Mouse (Mus musculus) forebrain, embryonic 11.5 days (tissue): ENCODE results near the gene Cubn. TPM values are rescaled to one million over a fixed set of nuclear protein-coding genes. Genes with fewer than 3 reads are reported as not detected.

Experiments
- ATAC-seq: fragments of 200-750 bp; cut with Nextera tagmentation; replicated peaks from 2 replicates; pipeline ENCODE4 v1.8.0; 2017; ENCODE audit warnings: moderate TSS enrichment; ENCODE audit not compliant: low FRiP score
- DNase-seq: peaks from one replicate; pipeline ENCODE4 v3.0.0-alpha.2; 2017; ENCODE audit warnings: low spot score
- H3K27ac ChIP-seq: fragments of 300-500 bp; sonication (generic); 2 replicates; pipeline ENCODE4 v1.5.1; 2014; ENCODE audit warnings: low read depth, low read length
- H3K27me3 ChIP-seq: fragments of 300-500 bp; sonication (generic); 2 replicates; pipeline ENCODE4 v1.6.1; 2014; ENCODE audit warnings: mild to moderate bottlenecking, low read length, mixed read lengths; ENCODE audit not compliant: control insufficient read depth, insufficient read depth
- H3K36me3 ChIP-seq: fragments of 300-500 bp; sonication (generic); 2 replicates; pipeline ENCODE4 v1.6.1; 2014; ENCODE audit warnings: mild to moderate bottlenecking, low read length, moderate library complexity, mixed read lengths; ENCODE audit not compliant: control insufficient read depth, insufficient read depth
- H3K4me1 ChIP-seq: fragments of 300-500 bp; sonication (generic); replicated peaks from 2 replicates; pipeline ENCODE4 v1.6.1; 2014; ENCODE audit warnings: low read length, mixed read lengths; ENCODE audit not compliant: control insufficient read depth, insufficient read depth
- H3K4me2 ChIP-seq: fragments of 300-500 bp; sonication (generic); 2 replicates; pipeline ENCODE4 v1.6.1; 2014; ENCODE audit warnings: low read depth, mild to moderate bottlenecking, low read length, moderate library complexity, mixed read lengths; ENCODE audit not compliant: severe bottlenecking
- H3K4me3 ChIP-seq: fragments of 300-500 bp; sonication (generic); 2 replicates; pipeline ENCODE4 v1.5.1; 2014; ENCODE audit warnings: low read depth, low read length
- H3K9ac ChIP-seq: fragments of 300-500 bp; sonication (generic); 2 replicates; pipeline ENCODE4 v1.6.1; 2014; ENCODE audit warnings: low read length
- H3K9me3 ChIP-seq: fragments of 300-500 bp; sonication (generic); 2 replicates; pipeline ENCODE4 v1.6.1; 2016; ENCODE audit warnings: low read length, mixed read lengths; ENCODE audit not compliant: control insufficient read depth
- WGBS: fragments of 180-500 bp; shearing (Covaris S2); extraction: QIAGEN DNeasy Blood & Tissue Kit; methylation state at CpG from one replicate; pipeline ENCODE4 v1.1.7; 2014; 5-methylcytosine and 5-hydroxymethylcytosine counted together
- polyA plus RNA-seq: library from polyadenylated mRNA; unstranded; fragments of >200 nt; fragmentation: Nextera tagmentation; extraction: Ambion mirVana; gene quantifications from 2 replicates; pipeline ENCODE4 v1.2.1, GENCODE M21; 2014

The Cubn gene
- polyA plus RNA-seq, 1 experiment from 2014 or later = 0.32 TPM

- no peak overlapping the region for H3K4me3 ChIP-seq
- peak overlapping the region; percentile 99; the same call in 1 of the 2 replicates for H3K27ac ChIP-seq
- no peaks in the 10 kb centered on the region for H3K27me3 ChIP-seq
- H3K4me2 ChIP-seq = no peak overlapping the region
- no peak overlapping the region for H3K9ac ChIP-seq
- no peaks in the 10 kb centered on the region for H3K36me3 ChIP-seq
- ATAC-seq (no peak), DNase-seq (no peak)
- H3K4me1 ChIP-seq = peaks cover 18% of the 10 kb centered on the region
- H3K9me3 ChIP-seq = no peaks in the 10 kb centered on the region
- WGBS = 87% methylated on average over 5 of the region's 5 CpGs
These were observed 105.0 kb downstream of the Cubn start for GRCm38 (mm10) chr2:13386631-13387030.

GRCm38 (mm10) chr2:13385542-13386345 lies 105.9 kb downstream of the Cubn start:
- ATAC-seq (peak; percentile 48), DNase-seq (no peak)
- Histone ChIP-seq H3K9ac (peak overlapping the region; percentile 57), H3K4me1 (peaks cover 18% of the 10 kb centered on the region), H3K4me2 (0 out of 2 replicates have a peak overlapping the region, but pooled peaks have one; percentile 21), H3K27ac (peak overlapping the region; percentile 99), H3K36me3 (no peaks in the 10 kb centered on the region), H3K9me3 (no peaks in the 10 kb centered on the region), H3K27me3 (no peaks in the 10 kb centered on the region), H3K4me3 (no peak overlapping the region)
- WGBS = 22% methylated on average over 3 of the region's 3 CpGs

GRCm38 (mm10) chr2:13384775-13385541 lies 106.7 kb downstream of the Cubn start:
- Histone ChIP-seq H3K9me3 (no peaks in the 10 kb centered on the region), H3K4me1 (peaks cover 18% of the 10 kb centered on the region), H3K9ac (peak overlapping the region; percentile 57), H3K36me3 (no peaks in the 10 kb centered on the region), H3K4me3 (no peak overlapping the region), H3K4me2 (peak overlapping the region; percentile 21; the same call in 1 of the 2 replicates), H3K27ac (peak overlapping the region; percentile 99), H3K27me3 (no peaks in the 10 kb centered on the region)
- 24% methylated on average over 4 of the region's 4 CpGs for WGBS
- DNase-seq (peak; percentile 68), ATAC-seq (peak; percentile 93)

- Histone ChIP-seq H3K36me3 (no peaks in the 10 kb centered on the region), H3K27ac (no peak overlapping the region), H3K4me1 (peaks cover 14% of the 10 kb centered on the region), H3K4me2 (no peak overlapping the region), H3K9ac (no peak overlapping the region), H3K4me3 (no peak overlapping the region), H3K9me3 (no peaks in the 10 kb centered on the region), H3K27me3 (no peaks in the 10 kb centered on the region)
- ATAC-seq (no peak), DNase-seq (no peak)
- 93% methylated on average over 4 of the region's 4 CpGs for WGBS
These were observed 115.4 kb downstream of the Cubn start for GRCm38 (mm10) chr2:13376166-13376565.

- Histone ChIP-seq H3K27ac (no peak overlapping the region; the same call in 1 of the 2 replicates), H3K27me3 (no peaks in the 10 kb centered on the region), H3K9ac (no peak overlapping the region), H3K4me2 (no peak overlapping the region), H3K9me3 (no peaks in the 10 kb centered on the region), H3K4me1 (peaks cover 18% of the 10 kb centered on the region), H3K36me3 (no peaks in the 10 kb centered on the region), H3K4me3 (no peak overlapping the region)
- WGBS = 68% methylated on average over 1 of the region's 1 CpGs
- no peak for ATAC-seq
- no peak for DNase-seq
These were observed 118.3 kb downstream of the Cubn start for GRCm38 (mm10) chr2:13373291-13373690.

- Histone ChIP-seq H3K4me1 (peaks cover 18% of the 10 kb centered on the region), H3K27ac (peak overlapping the region; percentile 92), H3K4me2 (no peak overlapping the region), H3K36me3 (no peaks in the 10 kb centered on the region), H3K27me3 (no peaks in the 10 kb centered on the region), H3K9me3 (no peaks in the 10 kb centered on the region), H3K4me3 (no peak overlapping the region), H3K9ac (no peak overlapping the region)
- WGBS = 40% methylated on average over 3 of the region's 3 CpGs
- peak; percentile 18; the same call in 1 of the 2 replicates for ATAC-seq
- DNase-seq = no peak
These were observed 118.8 kb downstream of the Cubn start for GRCm38 (mm10) chr2:13372825-13373224.

GRCm38 (mm10) chr2:13372256-13372824 lies 119.3 kb downstream of the Cubn start:
- peak; percentile 95 for ATAC-seq
- under 1% methylated on average over 5 of the region's 5 CpGs for WGBS
- Histone ChIP-seq H3K9me3 (no peaks in the 10 kb centered on the region), H3K36me3 (no peaks in the 10 kb centered on the region), H3K4me3 (no peak overlapping the region), H3K4me1 (peaks cover 18% of the 10 kb centered on the region), H3K27me3 (no peaks in the 10 kb centered on the region), H3K4me2 (no peak overlapping the region), H3K27ac (peak overlapping the region; percentile 92), H3K9ac (no peak overlapping the region)
- peak; percentile 83 for DNase-seq

- Histone ChIP-seq H3K4me3 (no peak overlapping the region), H3K9me3 (no peaks in the 10 kb centered on the region), H3K4me1 (peaks cover 18% of the 10 kb centered on the region), H3K27ac (peak overlapping the region; percentile 92), H3K9ac (peak overlapping the region; percentile 30), H3K4me2 (0 out of 2 replicates have a peak overlapping the region, but pooled peaks have one; percentile 9), H3K27me3 (no peaks in the 10 kb centered on the region), H3K36me3 (no peaks in the 10 kb centered on the region)
- DNase-seq (peak; percentile 55), ATAC-seq (peak; percentile 68)
- WGBS = 4% methylated on average over 4 of the region's 4 CpGs
These were observed 119.8 kb downstream of the Cubn start for GRCm38 (mm10) chr2:13371797-13372170.
